8 mouse cellular contexts compared by ENCODE assay signal in the genomic region with DNA sequence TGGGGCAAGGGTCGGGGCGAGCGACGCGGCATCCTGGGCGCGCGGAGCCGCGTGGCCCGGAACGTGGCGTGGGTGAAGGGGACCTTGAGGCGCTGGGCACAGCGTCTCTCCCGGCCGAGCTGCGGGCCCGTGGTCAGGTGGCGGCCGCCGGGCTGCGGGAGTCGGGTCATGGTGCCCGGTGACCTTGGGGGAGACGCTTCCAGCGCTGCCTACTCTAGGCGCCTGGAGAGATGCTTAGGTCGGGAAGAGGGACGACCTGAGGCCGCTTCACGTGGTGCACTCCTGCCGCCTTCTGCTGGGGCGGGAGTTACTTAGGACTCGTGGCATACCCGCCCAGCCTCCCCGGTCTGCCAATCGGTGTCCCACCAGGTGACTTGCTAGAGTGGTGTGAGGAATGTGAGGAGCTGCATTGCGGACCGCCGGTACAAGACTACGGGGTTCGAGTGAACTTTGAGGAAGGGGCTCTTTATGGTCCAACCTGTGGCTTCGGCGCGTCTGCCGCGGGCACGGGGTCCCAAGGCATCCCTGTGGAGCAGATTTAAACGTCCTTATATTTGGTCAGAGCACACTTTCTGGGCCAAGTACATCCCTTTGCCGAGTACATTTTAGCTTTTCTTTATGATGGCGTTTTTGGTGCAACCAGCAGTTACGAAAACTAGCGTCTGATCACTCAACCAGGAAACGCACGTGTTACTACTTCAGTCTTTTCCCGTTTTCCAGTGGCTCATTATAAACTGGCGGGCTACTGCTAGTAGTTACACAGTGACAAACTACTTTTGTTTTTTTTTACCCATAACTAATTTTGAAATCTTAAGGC. TPM values are rescaled to one million over a fixed set of nuclear protein-coding genes. Genes with fewer than 3 reads are reported as not detected.
DNase-seq lines count a peak whose midpoint lies in the region; ATAC-seq and TF ChIP-seq lines count a peak whose summit lies in the region.

No protein-coding gene starts in this region.

- no peak for TF ChIP-seq POLR2A in embryonic fibroblast, embryonic 13.5 days (IDR thresholded peaks at IDR 0.05; ENCODE audit: low read depth, low read length)
- TF ChIP-seq POLR2A in liver, adult 2 months (IDR thresholded peaks at IDR 0.05; ENCODE audit: extremely low read depth, insufficient read depth, low read length), result no peak

- no peaks in the 10 kb centered on the region for H3K9me3 ChIP-seq in heart, embryonic 10.5 days
- no peaks in the 10 kb centered on the region for H3K9me3 ChIP-seq in kidney, embryonic 14.5 days (ENCODE audit: control insufficient read depth, low read length)
- no peaks in the 10 kb centered on the region for H3K9me3 ChIP-seq in stomach, embryonic 14.5 days (ENCODE audit: control insufficient read depth, low read depth, low read length)

- no peak for TF ChIP-seq CTCF in embryonic fibroblast, embryonic 13.5 days (IDR thresholded peaks at IDR 0.05; ENCODE audit: borderline replicate concordance, insufficient read depth, low read length)
- no peak for TF ChIP-seq CTCF in liver, adult 2 months (IDR thresholded peaks at IDR 0.05; ENCODE audit: low read depth, low read length)

- no peaks in the 10 kb centered on the region for H3K4me1 ChIP-seq in embryonic fibroblast, embryonic 13.5 days (ENCODE audit: control insufficient read depth, insufficient read depth, low read length)
- H3K4me1 ChIP-seq in heart, embryonic 10.5 days, result peaks cover 17% of the 10 kb centered on the region
- H3K4me1 ChIP-seq in kidney, embryonic 14.5 days (ENCODE audit: control insufficient read depth, insufficient read depth, low read length), result no peaks in the 10 kb centered on the region
- 0 out of 2 replicates have a peak, but pooled peaks cover 1% of the 10 kb centered on the region for H3K4me1 ChIP-seq in liver, adult 2 months (ENCODE audit: control insufficient read depth, insufficient read depth, low read length)
- H3K4me1 ChIP-seq in stomach, embryonic 14.5 days (ENCODE audit: control insufficient read depth, insufficient read depth, low read length), result 0 out of 2 replicates have a peak, but pooled peaks cover 2% of the 10 kb centered on the region

- H3K27ac ChIP-seq in embryonic fibroblast, embryonic 13.5 days (ENCODE audit: insufficient read depth, low read length), result no peak overlapping the region
- peak overlapping the region; percentile 100 for H3K27ac ChIP-seq in heart, embryonic 10.5 days
- peak overlapping the region; percentile 70 for H3K27ac ChIP-seq in kidney, embryonic 14.5 days (ENCODE audit: low read depth, low read length)
- peak overlapping the region; percentile 86 for H3K27ac ChIP-seq in liver, adult 2 months (replicated peaks; ENCODE audit: insufficient read depth, low read depth, low read length)
- no peak overlapping the region for H3K27ac ChIP-seq in stomach, embryonic 14.5 days (ENCODE audit: low read length)

- 0% methylated on average over 58 of the region's 58 CpGs for WGBS in heart, embryonic 10.5 days
- WGBS in kidney, embryonic 14.5 days, result under 1% methylated on average over 56 of the region's 58 CpGs
- WGBS in liver, adult 2 months, result under 1% methylated on average over 58 of the region's 58 CpGs
- under 1% methylated on average over 58 of the region's 58 CpGs for WGBS in stomach, embryonic 14.5 days

- peak overlapping the region; percentile 90 for H3K4me3 ChIP-seq in embryonic fibroblast, embryonic 13.5 days (ENCODE audit: insufficient read depth, low read length)
- peak overlapping the region; percentile 97 for H3K4me3 ChIP-seq in heart, embryonic 10.5 days
- H3K4me3 ChIP-seq in kidney, embryonic 14.5 days (ENCODE audit: low read length), result peak overlapping the region; percentile 89
- peak overlapping the region; percentile 80 for H3K4me3 ChIP-seq in liver, adult 2 months (ENCODE audit: insufficient read depth, low read depth, low read length)
- H3K4me3 ChIP-seq in stomach, embryonic 14.5 days (ENCODE audit: low read depth, low read length), result peak overlapping the region; percentile 52

- H3K79me2 ChIP-seq in liver, adult 2 months (ENCODE audit: control insufficient read depth, insufficient read depth, low read length), result peaks cover 12% of the 10 kb centered on the region; the same call in 1 of the 2 replicates

- H3K4me2 ChIP-seq in kidney, embryonic 14.5 days (replicated peaks; ENCODE audit: low read depth, low read length), result peak overlapping the region; percentile 97
- peak overlapping the region; percentile 93 for H3K4me2 ChIP-seq in stomach, embryonic 14.5 days (replicated peaks; ENCODE audit: low read depth, low read length)

- no peaks in the 10 kb centered on the region for H3K36me3 ChIP-seq in heart, embryonic 10.5 days
- H3K36me3 ChIP-seq in kidney, embryonic 14.5 days (ENCODE audit: control insufficient read depth, insufficient read depth, low read length), result no peaks in the 10 kb centered on the region
- H3K36me3 ChIP-seq in liver, adult 2 months (ENCODE audit: control insufficient read depth, insufficient read depth, low read length), result no peaks in the 10 kb centered on the region
- H3K36me3 ChIP-seq in stomach, embryonic 14.5 days (ENCODE audit: control insufficient read depth, insufficient read depth, low read length), result no peaks in the 10 kb centered on the region

- no peaks in the 10 kb centered on the region for H3K27me3 ChIP-seq in heart, embryonic 10.5 days (ENCODE audit: insufficient read depth, poor library complexity, severe bottlenecking)
- H3K27me3 ChIP-seq in kidney, embryonic 14.5 days (ENCODE audit: control insufficient read depth, insufficient read depth, low read length), result no peaks in the 10 kb centered on the region
- no peaks in the 10 kb centered on the region for H3K27me3 ChIP-seq in liver, adult 2 months (ENCODE audit: control insufficient read depth, insufficient read depth, low read length)
- H3K27me3 ChIP-seq in stomach, embryonic 14.5 days (ENCODE audit: control insufficient read depth, insufficient read depth, low read length), result no peaks in the 10 kb centered on the region

- ATAC-seq in kidney, embryonic 14.5 days (ENCODE audit: low FRiP score, low TSS enrichment), result peak; percentile 74
- ATAC-seq in stomach, embryonic 14.5 days (ENCODE audit: insufficient number of reproducible peaks, insufficient read depth, low FRiP score, low read depth), result peak; percentile 78

- peak; percentile 74 for DNase-seq in CD4-positive, CD25-positive, alpha-beta regulatory T cell, adult 2 months (ENCODE audit: low read depth, low spot score)
- DNase-seq in adrenal gland, postnatal 36 days, result peak; percentile 55 to 69
- peak; percentile 92 for DNase-seq in heart, embryonic 10.5 days (ENCODE audit: low spot score)
- peak; percentile 70 for DNase-seq in liver, adult 2 months (ENCODE audit: extremely low read depth, low read depth, low spot score)
- peak; percentile 7 to 8 for DNase-seq in monocyte, adult 2 months (ENCODE audit: low read depth in 1 of 2, low spot score in 2 of 2)

- peak overlapping the region; percentile 87 for H3K9ac ChIP-seq in kidney, embryonic 14.5 days (ENCODE audit: low read depth, low read length)
- peak overlapping the region; percentile 95 for H3K9ac ChIP-seq in liver, adult 2 months (ENCODE audit: low read depth, low read length)
- peak overlapping the region; percentile 51 for H3K9ac ChIP-seq in stomach, embryonic 14.5 days (replicated peaks; ENCODE audit: low read depth, low read length)

RNA-seq across cellular contexts. Expression of a gene that starts 0.7 kb away (rescaled TPM):
- total RNA-seq in adrenal gland, postnatal 36 days (2021), result 10 to 100 TPM; 34.4 to 62.7 TPM
- polyA plus RNA-seq in embryonic fibroblast, embryonic 13.5 days (2011; ENCODE audit: insufficient read length, low read depth, missing spikeins), result 12.9 and 25.2 TPM in 2 replicates
- 76.5 and 91.2 TPM in 2 replicates for polyA plus RNA-seq in heart, embryonic 10.5 days (2016; fragmentation: Nextera tagmentation; extraction: Ambion mirVana)
- polyA plus RNA-seq in kidney, embryonic 14.5 days (2014; fragmentation: Nextera tagmentation; extraction: Ambion mirVana), result 34.1 and 55.2 TPM in 2 replicates
- 34.2 and 41.3 TPM in 2 replicates for total RNA-seq in liver, adult 2 months (2014; rRNA removed)
- polyA plus RNA-seq in liver, adult 2 months (2012; rRNA removed), result 30.8 and 35.4 TPM in 2 replicates
- 23.8 and 26.1 TPM in 2 replicates for polyA plus RNA-seq in stomach, embryonic 14.5 days (2014; fragmentation: Nextera tagmentation; extraction: Ambion mirVana)

Comparison
In these comparisons a context has a peak if more than half of its experiments do, and no peak if none do; other contexts are left out.
1. DNase-seq: peak in every context shown above with its lines; median percentile 92 in heart, embryonic 10.5 days; 74 in CD4-positive, CD25-positive, alpha-beta regulatory T cell, adult 2 months; 70 in liver, adult 2 months; 62 in adrenal gland, postnatal 36 days; 8 in monocyte, adult 2 months.
2. H3K27ac ChIP-seq: peak in heart, embryonic 10.5 days (single experiment), kidney, embryonic 14.5 days (single experiment) and liver, adult 2 months (single experiment); none in embryonic fibroblast, embryonic 13.5 days (single experiment) and stomach, embryonic 14.5 days (single experiment).
3. Peak in every context shown above with its lines, with median percentiles within 50 percentile points of each other: H3K4me3 ChIP-seq and H3K9ac ChIP-seq.